Mouse (Mus musculus) stomach, embryonic 16.5 days (tissue): ENCODE measurements around the gene Apoc1. TPM values are rescaled to one million over a fixed set of nuclear protein-coding genes. Genes with fewer than 3 reads are reported as not detected.
A peak's percentile ranks its signal among the peaks of the same experiment; 100 is the strongest.

Experiments used
- ATAC-seq: fragments of 200-750 bp; cut with Nextera tagmentation; 2 replicates; pipeline ENCODE4 v1.8.0; 2017; ENCODE audit warnings: moderate number of reproducible peaks, moderate TSS enrichment; ENCODE audit not compliant: insufficient read depth, low FRiP score
- H3K27ac ChIP-seq: fragments of 300-500 bp; sonication (generic); 2 replicates; pipeline ENCODE4 v1.5.1; 2014; ENCODE audit warnings: low read length
- H3K27me3 ChIP-seq: fragments of 300-500 bp; sonication (generic); 2 replicates; pipeline ENCODE4 v1.6.1; 2014; ENCODE audit warnings: low read length, control low read depth, mixed read lengths; ENCODE audit not compliant: control insufficient read depth, insufficient read depth
- H3K36me3 ChIP-seq: fragments of 300-500 bp; sonication (generic); 2 replicates; pipeline ENCODE4 v1.6.1; 2014; ENCODE audit warnings: low read length; ENCODE audit not compliant: control insufficient read depth, insufficient read depth
- H3K4me1 ChIP-seq: fragments of 300-500 bp; sonication (generic); 2 replicates; pipeline ENCODE4 v1.6.1; 2014; ENCODE audit warnings: low read length, control low read depth, mixed read lengths; ENCODE audit not compliant: control insufficient read depth, insufficient read depth
- H3K4me2 ChIP-seq: fragments of 300-500 bp; sonication (generic); 2 replicates; pipeline ENCODE4 v1.6.1; 2014; ENCODE audit warnings: low read depth, low read length, mixed read lengths
- H3K4me3 ChIP-seq: fragments of 300-500 bp; sonication (generic); replicated peaks from 2 replicates; pipeline ENCODE4 v1.5.1; 2014; ENCODE audit warnings: mild to moderate bottlenecking, low read length
- H3K9ac ChIP-seq: fragments of 300-500 bp; sonication (generic); 2 replicates; pipeline ENCODE4 v1.6.1; 2014; ENCODE audit warnings: low read length
- H3K9me3 ChIP-seq: fragments of 300-500 bp; sonication (generic); replicated peaks from 2 replicates; pipeline ENCODE4 v1.6.1; 2016; ENCODE audit warnings: low read length, control low read depth; ENCODE audit not compliant: control insufficient read depth
- WGBS: fragments of 180-500 bp; shearing (Covaris S2); extraction: QIAGEN DNeasy Blood & Tissue Kit; methylation state at CpG from one replicate; pipeline ENCODE4 v1.1.7; 2014; 5-methylcytosine and 5-hydroxymethylcytosine counted together
- polyA plus RNA-seq: library from polyadenylated mRNA; unstranded; fragments of >200 nt; fragmentation: Nextera tagmentation; extraction: Ambion mirVana; gene quantifications from 2 replicates; pipeline ENCODE4 v1.2.1, GENCODE M21; 2015

The Apoc1 gene
- polyA plus RNA-seq, 1 experiment from 2014 or later = 53.4 TPM

- Histone ChIP-seq H3K9me3 (no peaks in the 10 kb centered on the region), H3K4me2 (no peak within 1 kb of the TSS), H3K27ac (no peak within 1 kb of the TSS), H3K4me3 (no peak within 1 kb of the TSS), H3K9ac (no peak within 1 kb of the TSS), H3K4me1 (no peaks in the 10 kb centered on the region), H3K36me3 (no peaks in the 10 kb centered on the region), H3K27me3 (no peaks in the 10 kb centered on the region)
- WGBS = 53% methylated on average over 8 of the region's 8 CpGs
- no peak for ATAC-seq
These were observed 11.2 kb downstream of the Apoc1 start, which contains the start of the genes Gm44805 and Apoc4 for GRCm38 (mm10) chr7:19681202-19681694. TSS of gene Gm44805 (minus strand) at chr7:19681423. TSS of gene Apoc4 (minus strand) at chr7:19681479.

DNA sequence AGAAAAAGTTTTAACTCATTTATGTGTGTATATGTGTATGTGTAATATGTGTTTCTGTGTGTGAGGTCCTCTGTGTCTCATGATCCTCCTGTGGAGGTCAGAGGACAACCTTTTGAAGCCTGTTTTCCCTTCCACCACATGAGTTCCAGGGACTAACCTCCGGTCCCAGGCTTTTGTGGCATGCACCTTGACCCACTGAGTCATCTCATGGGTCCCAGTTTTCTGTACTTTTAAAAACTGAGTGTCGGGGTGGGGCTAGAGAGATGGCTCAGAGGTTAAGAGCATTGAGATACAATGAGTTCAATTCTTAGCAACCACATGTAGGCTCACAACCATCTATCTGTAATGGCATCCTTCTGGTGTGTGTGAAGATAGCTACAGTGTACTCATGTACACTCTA, 11.8 kb downstream of the Apoc1 start:
- WGBS = 85% methylated on average over 2 of the region's 2 CpGs

DNA sequence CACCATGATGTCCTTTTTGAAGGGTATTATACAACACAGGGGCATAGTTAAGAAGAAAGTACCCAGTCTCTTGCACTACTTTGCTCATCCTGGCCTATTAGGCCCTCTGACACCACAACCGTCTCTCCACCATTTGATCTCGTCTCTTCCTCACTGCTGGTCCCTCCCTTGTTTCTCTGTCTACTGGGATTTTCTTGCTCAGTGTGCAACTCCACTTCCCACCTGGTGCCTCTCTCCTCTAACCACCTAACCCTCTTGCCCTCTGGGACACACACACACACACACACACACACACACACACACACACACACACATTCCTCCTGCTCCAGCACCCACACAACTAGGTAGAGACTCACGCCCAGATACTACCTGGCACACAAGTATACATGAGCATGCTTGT, 13.6 kb downstream of the Apoc1 start:
- 87% methylated on average over 3 of the region's 3 CpGs for WGBS

More for the DNA sequence above, 11.8 kb downstream of the Apoc1 start:
- ATAC-seq = no peak
- no peak overlapping the region for H3K4me2 ChIP-seq
- no peak overlapping the region for H3K4me3 ChIP-seq
- no peaks in the 10 kb centered on the region for H3K4me1 ChIP-seq
- H3K36me3 ChIP-seq = no peaks in the 10 kb centered on the region
- H3K9me3 ChIP-seq = no peaks in the 10 kb centered on the region
- H3K9ac ChIP-seq = no peak overlapping the region
- no peak overlapping the region for H3K27ac ChIP-seq
- no peaks in the 10 kb centered on the region for H3K27me3 ChIP-seq

GRCm38 (mm10) chr7:19677872-19678271, 14.6 kb downstream of the Apoc1 start, which contains the start of gene Apoc2:
TSS of gene Apoc2 (minus strand) at chr7:19677941.
- no peaks in the 10 kb centered on the region for H3K36me3 ChIP-seq
- H3K4me1 ChIP-seq = no peaks in the 10 kb centered on the region
- ATAC-seq = peak; percentile 63; the same call in 1 of the 2 replicates
- 50% methylated on average over 8 of the region's 8 CpGs for WGBS
- H3K27ac ChIP-seq = no peak within 1 kb of the TSS
- H3K27me3 ChIP-seq = no peaks in the 10 kb centered on the region
- H3K4me2 ChIP-seq = no peak within 1 kb of the TSS
- no peak within 1 kb of the TSS for H3K4me3 ChIP-seq
- H3K9ac ChIP-seq = no peak within 1 kb of the TSS
- H3K9me3 ChIP-seq = no peaks in the 10 kb centered on the region

More for the DNA sequence above, 13.6 kb downstream of the Apoc1 start:
- no peak overlapping the region for H3K27ac ChIP-seq
- no peak overlapping the region for H3K9ac ChIP-seq
- no peaks in the 10 kb centered on the region for H3K27me3 ChIP-seq
- H3K4me2 ChIP-seq = no peak overlapping the region
- ATAC-seq = no peak
- H3K4me3 ChIP-seq = no peak overlapping the region
- no peaks in the 10 kb centered on the region for H3K36me3 ChIP-seq
- H3K9me3 ChIP-seq = no peaks in the 10 kb centered on the region
- no peaks in the 10 kb centered on the region for H3K4me1 ChIP-seq

DNA sequence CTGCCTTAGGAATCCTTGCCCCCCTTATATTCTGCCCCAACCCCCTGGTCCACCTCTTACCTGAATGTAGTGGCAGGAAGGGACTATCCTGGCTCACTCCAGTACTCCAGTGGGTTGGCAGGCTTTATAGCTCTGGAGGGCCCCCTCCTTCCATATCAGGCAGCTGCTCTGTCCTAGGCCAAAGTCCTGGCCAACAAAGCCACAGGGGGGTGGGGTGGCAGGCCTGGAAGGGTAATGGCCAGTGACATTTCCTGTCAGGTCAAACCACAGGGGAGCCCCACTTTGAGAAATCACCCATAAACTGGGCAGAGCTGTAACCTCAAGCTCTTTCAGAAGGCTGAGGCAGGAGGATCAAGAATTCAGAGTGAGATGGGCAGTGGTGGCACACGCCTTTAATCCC, 15.8 kb downstream of the Apoc1 start:
- WGBS = 48% methylated on average over 1 of the region's 1 CpGs
- no peak overlapping the region for H3K4me3 ChIP-seq
- H3K27me3 ChIP-seq = no peaks in the 10 kb centered on the region
- no peak overlapping the region for H3K27ac ChIP-seq
- H3K36me3 ChIP-seq = no peaks in the 10 kb centered on the region
- H3K9ac ChIP-seq = no peak overlapping the region
- H3K9me3 ChIP-seq = no peaks in the 10 kb centered on the region
- no peaks in the 10 kb centered on the region for H3K4me1 ChIP-seq
- H3K4me2 ChIP-seq = no peak overlapping the region
- ATAC-seq = peak; percentile 35; the same call in 1 of the 2 replicates

DNA sequence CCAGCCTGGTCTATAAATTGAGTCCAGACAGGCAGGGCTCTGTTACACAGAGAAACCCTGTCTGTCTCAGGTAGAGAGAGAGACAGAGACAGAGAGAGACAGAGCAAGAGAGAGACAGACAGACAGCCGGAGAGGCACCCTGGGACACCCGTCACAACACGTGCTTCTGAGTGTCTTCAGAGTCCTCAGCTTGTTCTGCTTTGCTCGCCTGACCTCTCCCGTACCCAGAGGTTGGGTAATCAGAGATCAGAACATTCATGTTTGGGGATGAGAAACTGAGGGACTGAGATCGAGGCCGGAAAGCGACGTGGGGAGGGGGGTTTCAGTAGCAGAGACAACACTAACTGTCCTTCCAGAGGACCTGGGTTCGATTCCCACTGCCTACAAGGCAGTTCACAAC, 16.6 kb downstream of the Apoc1 start:
- Histone ChIP-seq H3K27ac (no peak overlapping the region), H3K9ac (no peak overlapping the region), H3K27me3 (no peaks in the 10 kb centered on the region), H3K36me3 (no peaks in the 10 kb centered on the region), H3K9me3 (no peaks in the 10 kb centered on the region), H3K4me3 (no peak overlapping the region), H3K4me2 (no peak overlapping the region), H3K4me1 (no peaks in the 10 kb centered on the region)
- 78% methylated on average over 10 of the region's 10 CpGs for WGBS
- no peak for ATAC-seq

DNA sequence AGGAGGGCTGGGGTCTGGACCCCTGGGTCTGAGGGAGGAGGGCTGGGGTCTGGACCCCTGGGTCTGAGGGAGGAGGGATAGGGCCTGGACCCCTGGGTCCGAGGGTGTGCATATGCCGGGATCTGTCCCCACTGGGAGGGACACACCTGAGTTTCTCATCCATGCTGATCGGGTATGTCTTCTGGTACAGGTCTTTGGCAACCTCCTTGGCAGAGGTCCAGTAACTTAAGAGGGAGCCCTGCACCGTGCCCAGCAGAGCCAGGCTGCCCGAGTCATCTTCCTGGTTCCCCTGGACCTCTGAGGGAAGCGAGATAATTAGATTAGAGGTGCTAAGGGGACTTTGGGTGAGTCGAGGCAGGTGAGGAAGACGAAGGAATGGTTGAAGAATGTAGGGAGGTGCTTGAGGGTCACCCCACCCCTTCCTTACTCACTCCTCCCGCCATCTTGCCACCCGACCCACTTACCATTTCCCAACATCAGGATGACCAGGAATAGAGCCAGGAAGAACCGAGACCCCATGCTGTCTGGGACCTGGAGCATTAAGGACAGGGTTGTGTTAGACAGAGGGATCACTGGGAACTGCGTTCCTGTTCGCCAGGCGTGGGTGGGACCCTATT, 19.3 kb downstream of the Apoc1 start:
- Histone ChIP-seq H3K4me1 (peaks cover 6% of the 10 kb centered on the region), H3K36me3 (no peaks in the 10 kb centered on the region), H3K4me2 (no peak overlapping the region), H3K9me3 (no peaks in the 10 kb centered on the region), H3K4me3 (no peak overlapping the region), H3K27ac (no peak overlapping the region), H3K27me3 (no peaks in the 10 kb centered on the region), H3K9ac (no peak overlapping the region)
- WGBS = 56% methylated on average over 14 of the region's 14 CpGs
- no peak for ATAC-seq

DNA sequence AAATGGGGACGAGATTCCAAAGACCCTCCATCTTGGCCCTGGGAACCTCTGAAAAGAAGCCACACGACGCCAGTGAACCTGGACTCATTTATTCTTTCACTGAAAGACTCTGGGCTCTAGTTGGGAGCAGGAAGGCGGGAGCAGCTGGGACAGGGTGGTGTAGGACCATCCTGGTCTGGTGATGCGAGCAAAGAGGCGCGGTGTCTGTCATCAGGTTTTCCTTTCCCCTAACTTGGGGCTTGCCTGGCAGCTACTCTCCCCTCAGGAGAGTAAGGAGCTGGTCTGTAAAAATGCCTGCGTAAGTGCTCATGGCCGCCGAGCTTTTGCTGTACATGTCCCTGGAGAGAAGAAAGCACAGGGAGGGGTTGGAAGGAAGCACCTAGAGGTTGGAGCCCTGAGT, 20.9 kb downstream of the Apoc1 start:
- ATAC-seq = no peak

GRCm38 (mm10) chr7:19668947-19669721, 23.3 kb downstream of the Apoc1 start:
- H3K9me3 ChIP-seq = no peaks in the 10 kb centered on the region
- WGBS = 4% methylated on average over 10 of the region's 10 CpGs
- H3K27ac ChIP-seq = peak overlapping the region; percentile 79
- peak overlapping the region; percentile 47 for H3K4me2 ChIP-seq
- ATAC-seq = peak; percentile 81
- no peaks in the 10 kb centered on the region for H3K36me3 ChIP-seq
- H3K27me3 ChIP-seq = no peaks in the 10 kb centered on the region
- H3K9ac ChIP-seq = peak overlapping the region; percentile 64
- H3K4me1 ChIP-seq = peaks cover 7% of the 10 kb centered on the region
- peak overlapping the region; percentile 19; the same call in 1 of the 2 replicates for H3K4me3 ChIP-seq

More for the DNA sequence above, 20.9 kb downstream of the Apoc1 start:
- Histone ChIP-seq H3K27me3 (no peaks in the 10 kb centered on the region), H3K4me1 (peaks cover 6% of the 10 kb centered on the region), H3K36me3 (no peaks in the 10 kb centered on the region), H3K4me2 (no peak overlapping the region), H3K4me3 (no peak overlapping the region), H3K27ac (no peak overlapping the region), H3K9ac (no peak overlapping the region), H3K9me3 (no peaks in the 10 kb centered on the region)
- WGBS = 67% methylated on average over 10 of the region's 10 CpGs
